Mouse (Mus musculus): ENCODE results near the gene Fign. TPM values are rescaled to one million over a fixed set of nuclear protein-coding genes. Genes with fewer than 3 reads are reported as not detected.
A peak's percentile ranks its signal among the peaks of the same experiment; 100 is the strongest.

Fign gene
- total and polyA plus RNA-seq, 2 experiments: 1.9 to 2.1 TPM

- Histone ChIP-seq H3K27me3 (ENCODE audit: control insufficient read depth, insufficient read depth, low read length) (no peaks in the 10 kb centered on the region), H3K4me3 (ENCODE audit: insufficient read depth, low read depth, low read length) (no peak overlapping the region), H3K27ac (replicated peaks; ENCODE audit: insufficient read depth, low read depth, low read length) (no peak overlapping the region), H3K9ac (ENCODE audit: low read depth, low read length) (no peak overlapping the region), H3K36me3 (ENCODE audit: control insufficient read depth, insufficient read depth, low read length) (no peaks in the 10 kb centered on the region), H3K79me2 (ENCODE audit: control insufficient read depth, insufficient read depth, low read length) (peaks cover 4% of the 10 kb centered on the region; the same call in 1 of the 2 replicates), H3K4me1 (ENCODE audit: control insufficient read depth, insufficient read depth, low read length) (peaks cover 12% of the 10 kb centered on the region)
- TF ChIP-seq POLR2A (IDR thresholded peaks at IDR 0.05; ENCODE audit: extremely low read depth, insufficient read depth, low read length) (no peak), CTCF (IDR thresholded peaks at IDR 0.05; ENCODE audit: low read depth, low read length) (no peak)
- 80% methylated on average over 17 of the region's 17 CpGs for WGBS
- no peak for DNase-seq (ENCODE audit: extremely low read depth, low read depth, low spot score)
These were observed 23.0 kb downstream of the Fign start for GRCm38 (mm10) chr2:64074602-64075389.

DNA sequence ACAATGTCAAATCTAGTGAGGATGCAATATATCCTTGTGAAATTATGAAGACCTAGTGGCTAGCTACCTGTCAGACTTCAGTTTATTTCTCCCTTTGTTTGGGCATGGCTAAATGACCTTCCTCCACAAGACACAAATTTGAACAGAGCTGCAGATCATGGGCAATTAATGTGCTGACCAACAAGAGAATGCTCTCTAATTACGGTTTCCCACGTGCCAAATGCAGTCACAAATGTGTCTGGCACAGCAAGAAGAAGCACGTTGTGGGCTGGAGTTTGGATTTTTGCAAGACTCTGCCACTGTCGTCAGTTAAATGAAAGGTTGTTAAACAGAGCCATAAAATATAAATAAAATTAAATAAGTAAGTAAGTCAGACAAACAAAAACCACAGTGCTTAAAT lies 25.7 kb downstream of the Fign start:
- no peak overlapping the region for H3K9ac ChIP-seq (ENCODE audit: low read depth, low read length)
- H3K27me3 ChIP-seq (ENCODE audit: control insufficient read depth, insufficient read depth, low read length): no peaks in the 10 kb centered on the region
- no peak overlapping the region for H3K27ac ChIP-seq (replicated peaks; ENCODE audit: insufficient read depth, low read depth, low read length)
- H3K4me3 ChIP-seq (ENCODE audit: insufficient read depth, low read depth, low read length): no peak overlapping the region
- 70% methylated on average over 4 of the region's 4 CpGs for WGBS
- DNase-seq (ENCODE audit: extremely low read depth, low read depth, low spot score): no peak
- H3K4me1 ChIP-seq (ENCODE audit: control insufficient read depth, insufficient read depth, low read length): peaks cover 8% of the 10 kb centered on the region; the same call in 1 of the 2 replicates
- no peaks in the 10 kb centered on the region for H3K36me3 ChIP-seq (ENCODE audit: control insufficient read depth, insufficient read depth, low read length)
- no peaks in the 10 kb centered on the region; the same call in 1 of the 2 replicates for H3K79me2 ChIP-seq (ENCODE audit: control insufficient read depth, insufficient read depth, low read length)
- TF ChIP-seq POLR2A (IDR thresholded peaks at IDR 0.05; ENCODE audit: extremely low read depth, insufficient read depth, low read length): no peak
- TF ChIP-seq CTCF (IDR thresholded peaks at IDR 0.05; ENCODE audit: low read depth, low read length): no peak

DNA sequence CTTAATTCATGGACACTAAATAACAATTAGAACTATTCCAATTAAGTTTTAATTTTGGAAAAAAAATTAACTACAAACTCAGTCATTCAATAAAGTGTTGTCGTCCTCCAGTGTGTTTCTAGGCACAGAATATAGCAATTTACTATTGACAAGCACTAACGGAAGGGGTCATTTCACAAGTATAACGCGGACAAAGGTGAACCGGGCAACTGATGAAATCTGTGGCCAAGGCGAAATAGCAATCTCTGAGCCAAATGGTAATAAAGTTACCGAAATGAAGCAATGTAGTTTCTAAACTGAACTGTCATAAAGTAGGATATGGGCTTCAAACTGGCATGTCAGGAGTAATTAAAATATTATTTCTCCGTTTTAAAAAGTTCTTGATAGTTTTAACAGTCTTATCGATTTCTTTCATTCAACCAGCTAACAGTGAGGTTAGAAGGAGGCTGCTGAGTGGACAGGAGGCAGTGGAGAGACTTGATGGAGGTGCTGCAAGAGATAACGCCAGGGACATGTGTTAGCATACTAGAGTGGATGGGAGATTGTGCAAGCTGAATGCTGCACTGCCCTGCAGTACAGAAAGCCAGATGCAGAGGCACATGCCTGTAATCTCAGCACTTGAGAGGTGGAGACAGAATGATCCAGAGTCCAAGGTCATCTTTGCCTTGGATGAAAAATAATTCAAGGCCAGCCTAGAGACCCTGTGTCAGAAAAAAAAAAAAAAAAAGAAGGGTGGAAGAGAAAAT lies 27.7 kb downstream of the Fign start:
- Histone ChIP-seq H3K4me1 (ENCODE audit: control insufficient read depth, insufficient read depth, low read length) (peaks cover 8% of the 10 kb centered on the region; the same call in 1 of the 2 replicates), H3K4me3 (ENCODE audit: insufficient read depth, low read depth, low read length) (no peak overlapping the region), H3K9ac (ENCODE audit: low read depth, low read length) (no peak overlapping the region), H3K27me3 (ENCODE audit: control insufficient read depth, insufficient read depth, low read length) (no peaks in the 10 kb centered on the region), H3K79me2 (ENCODE audit: control insufficient read depth, insufficient read depth, low read length) (no peaks in the 10 kb centered on the region; the same call in 1 of the 2 replicates), H3K36me3 (ENCODE audit: control insufficient read depth, insufficient read depth, low read length) (no peaks in the 10 kb centered on the region), H3K27ac (replicated peaks; ENCODE audit: insufficient read depth, low read depth, low read length) (no peak overlapping the region)
- WGBS: 24% methylated on average over 10 of the region's 10 CpGs
- TF ChIP-seq POLR2A (IDR thresholded peaks at IDR 0.05; ENCODE audit: extremely low read depth, insufficient read depth, low read length): no peak
- TF ChIP-seq CTCF (IDR thresholded peaks at IDR 0.05; ENCODE audit: low read depth, low read length): no peak
- DNase-seq (ENCODE audit: extremely low read depth, low read depth, low spot score): peak; percentile 97

- peaks cover 6% of the 10 kb centered on the region; the same call in 1 of the 2 replicates for H3K4me1 ChIP-seq (ENCODE audit: control insufficient read depth, insufficient read depth, low read length)
- WGBS: 84% methylated on average over 4 of the region's 4 CpGs
- no peak overlapping the region for H3K27ac ChIP-seq (replicated peaks; ENCODE audit: insufficient read depth, low read depth, low read length)
- TF ChIP-seq POLR2A (IDR thresholded peaks at IDR 0.05; ENCODE audit: extremely low read depth, insufficient read depth, low read length): no peak
- TF ChIP-seq CTCF (IDR thresholded peaks at IDR 0.05; ENCODE audit: low read depth, low read length): no peak
- H3K9ac ChIP-seq (ENCODE audit: low read depth, low read length): no peak overlapping the region
- no peaks in the 10 kb centered on the region for H3K36me3 ChIP-seq (ENCODE audit: control insufficient read depth, insufficient read depth, low read length)
- DNase-seq (ENCODE audit: extremely low read depth, low read depth, low spot score): no peak
- peaks cover 12% of the 10 kb centered on the region; the same call in 1 of the 2 replicates for H3K79me2 ChIP-seq (ENCODE audit: control insufficient read depth, insufficient read depth, low read length)
- no peak overlapping the region for H3K4me3 ChIP-seq (ENCODE audit: insufficient read depth, low read depth, low read length)
- no peaks in the 10 kb centered on the region for H3K27me3 ChIP-seq (ENCODE audit: control insufficient read depth, insufficient read depth, low read length)
These were observed 32.3 kb downstream of the Fign start for GRCm38 (mm10) chr2:64065511-64065910.

DNA sequence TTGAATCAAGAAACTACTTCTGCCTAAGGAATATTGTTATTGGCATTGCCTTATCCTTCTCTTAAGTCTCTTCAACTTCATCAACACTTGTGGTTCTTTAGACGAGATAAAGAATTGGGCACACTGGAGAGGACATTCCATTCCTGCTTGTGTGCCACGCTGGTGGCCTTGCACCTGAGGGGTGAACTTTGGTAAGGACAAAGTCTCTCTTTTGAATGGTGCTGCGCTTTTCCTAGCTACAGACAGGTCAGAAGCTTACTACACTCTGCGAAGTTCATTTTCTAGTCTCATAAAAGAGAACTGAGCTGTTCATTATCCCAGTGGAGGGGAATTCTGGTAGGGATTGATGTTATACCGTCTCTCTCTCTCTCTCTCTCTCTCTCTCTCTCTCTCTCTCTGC lies 38.4 kb downstream of the Fign start:
- Histone ChIP-seq H3K4me1 (ENCODE audit: control insufficient read depth, insufficient read depth, low read length) (peaks cover 10% of the 10 kb centered on the region), H3K27me3 (ENCODE audit: control insufficient read depth, insufficient read depth, low read length) (no peaks in the 10 kb centered on the region), H3K4me3 (ENCODE audit: insufficient read depth, low read depth, low read length) (no peak overlapping the region), H3K79me2 (ENCODE audit: control insufficient read depth, insufficient read depth, low read length) (peaks cover 12% of the 10 kb centered on the region; the same call in 1 of the 2 replicates), H3K9ac (ENCODE audit: low read depth, low read length) (no peak overlapping the region), H3K36me3 (ENCODE audit: control insufficient read depth, insufficient read depth, low read length) (no peaks in the 10 kb centered on the region), H3K27ac (replicated peaks; ENCODE audit: insufficient read depth, low read depth, low read length) (peak overlapping the region; percentile 85)
- peak; percentile 97 for DNase-seq (ENCODE audit: extremely low read depth, low read depth, low spot score)
- WGBS: 20% methylated on average over 5 of the region's 5 CpGs
- TF ChIP-seq CTCF (IDR thresholded peaks at IDR 0.05; ENCODE audit: low read depth, low read length): no peak
- TF ChIP-seq POLR2A (IDR thresholded peaks at IDR 0.05; ENCODE audit: extremely low read depth, insufficient read depth, low read length): no peak
